Mouse (Mus musculus) T-helper 17 cell (primary cell): Measurements from ENCODE around the gene Klhl31.

ENCODE experiments used
- in situ Hi-C, 2 experiments: fragments of 300-600 bp; cut with MboI, MseI; formaldehyde crosslinking; loops; 1 replicate in 1 of 2; 2 replicates in 1 of 2; pipeline ENCODE4 v1.15.1; 2025; ENCODE audit warnings: high pct_unique_total_duplicates in 2 of 2

The Klhl31 gene

GRCm38 (mm10) chr9:77636450-77636951 is at the start of gene Klhl31:
TSS of gene Klhl31 (plus strand) at chr9:77636500.
- in situ Hi-C loops, result no loop called here

GRCm38 (mm10) chr9:77586806-77587591 is 49.3 kb upstream of the Klhl31 start:
- in situ Hi-C loops, result no loop called here

DNA sequence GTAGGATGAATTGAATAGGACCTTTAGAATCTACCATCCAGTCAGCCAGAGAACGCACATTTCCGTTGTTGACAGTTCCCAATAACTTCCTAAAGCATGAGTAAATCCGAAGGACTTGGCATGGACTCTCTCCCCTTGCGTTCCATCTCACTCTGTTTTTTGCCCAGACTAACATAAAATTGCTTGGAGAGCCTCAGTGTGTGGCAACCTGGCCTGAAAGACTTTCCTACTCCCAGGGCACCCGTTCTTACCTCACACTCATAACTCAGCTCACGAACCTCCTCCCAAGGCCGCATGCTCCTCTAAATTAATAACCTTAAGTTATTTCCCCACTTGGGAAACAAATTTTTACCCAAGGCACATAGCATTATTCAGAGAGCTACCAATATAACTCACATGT is 48.7 kb upstream of the Klhl31 start:
- in situ Hi-C loops, result no loop called here

DNA sequence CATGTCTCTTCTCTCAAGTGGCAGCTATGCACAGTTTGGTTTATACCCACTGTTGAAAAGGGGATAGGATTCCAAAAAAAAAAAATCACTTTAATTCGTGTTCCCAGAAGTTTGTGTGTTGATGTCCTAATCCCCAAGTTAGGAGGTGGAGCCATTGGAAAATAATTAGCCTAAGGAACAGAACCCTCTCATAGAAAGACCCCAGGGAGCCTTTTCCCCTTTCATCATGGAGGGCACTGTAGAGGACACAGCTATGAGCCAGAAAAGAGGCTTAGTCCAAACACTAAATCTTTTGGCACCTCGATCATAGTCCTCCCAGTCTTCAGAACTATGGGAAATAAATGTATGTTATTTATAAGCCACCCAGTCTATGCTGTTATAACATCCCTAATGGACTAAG is 46.8 kb upstream of the Klhl31 start:
- in situ Hi-C loops, result no loop called here

GRCm38 (mm10) chr9:77592423-77592822 is 43.9 kb upstream of the Klhl31 start:
- in situ Hi-C loops, result no loop called here

- in situ Hi-C loops, result no loop called here
These were observed 41.2 kb upstream of the Klhl31 start for GRCm38 (mm10) chr9:77595006-77595626.

GRCm38 (mm10) chr9:77596355-77596754 is 39.9 kb upstream of the Klhl31 start:
- in situ Hi-C loops, result no loop called here

DNA sequence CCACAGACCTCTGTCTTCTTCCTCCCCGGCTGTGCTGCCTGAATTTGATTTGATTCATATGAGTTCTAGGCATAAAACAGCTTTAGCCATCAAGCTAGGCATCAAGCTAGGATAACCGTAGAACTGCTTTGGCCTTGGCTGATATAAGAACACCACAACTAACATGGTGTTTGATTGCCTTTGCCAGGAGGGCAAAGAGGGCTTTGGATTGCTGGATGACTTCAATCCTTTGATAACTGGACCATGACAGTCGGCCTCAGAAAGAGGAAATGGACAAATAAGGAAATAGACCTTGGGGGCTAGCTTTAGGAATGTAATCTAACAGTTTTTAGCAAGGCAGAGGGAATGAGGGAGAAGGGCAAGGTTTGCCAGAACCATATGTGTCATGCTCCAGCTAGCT is 37.7 kb upstream of the Klhl31 start:
- in situ Hi-C loops, result no loop called here

DNA sequence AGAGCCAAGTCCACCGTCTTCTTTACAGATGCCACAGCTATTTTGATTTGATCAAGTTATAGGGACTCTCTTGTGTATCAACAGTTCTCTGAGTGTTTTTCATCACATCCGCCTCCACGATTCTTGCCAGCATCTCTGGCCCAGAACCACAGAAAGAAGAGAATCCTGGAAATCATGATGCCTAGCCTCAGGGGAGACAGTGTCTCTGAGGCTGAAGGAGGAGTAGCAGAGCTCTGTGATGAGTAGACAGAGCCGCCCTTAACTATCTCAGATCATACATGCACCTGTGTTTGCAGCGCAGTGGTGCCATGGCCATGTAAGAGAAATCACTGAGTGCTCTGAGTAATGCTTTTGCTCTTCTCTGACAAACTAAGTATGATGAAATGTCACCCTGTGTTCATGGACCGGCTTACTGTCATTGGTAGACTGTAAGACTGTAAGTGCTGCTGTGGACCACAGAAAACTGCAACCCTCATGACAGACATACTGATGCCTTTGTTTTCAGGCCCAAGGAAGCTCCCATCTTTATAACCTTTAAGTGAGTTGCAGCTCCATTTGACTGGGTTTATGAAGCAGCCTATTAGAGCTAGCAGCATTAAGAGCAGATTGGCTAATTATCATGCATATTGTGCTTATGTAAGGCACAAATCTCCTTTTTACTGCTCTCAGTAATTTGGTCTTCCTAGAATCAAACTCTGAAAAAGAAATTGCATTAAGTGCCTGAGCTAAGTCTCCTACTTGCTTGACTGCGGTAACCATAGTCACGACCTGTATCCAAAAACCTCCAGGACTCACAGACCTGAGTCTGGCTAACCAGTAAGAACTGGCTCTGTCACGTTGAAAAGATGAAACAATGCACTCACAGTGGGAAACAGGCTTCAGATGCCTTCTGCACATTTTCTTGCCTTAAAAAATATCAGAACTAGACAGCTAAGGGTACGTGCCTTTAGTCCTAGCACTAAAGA is 33.7 kb upstream of the Klhl31 start:
- in situ Hi-C loops, result no loop called here

GRCm38 (mm10) chr9:77603965-77604509 is 32.3 kb upstream of the Klhl31 start:
- in situ Hi-C loops, result no loop called here

- in situ Hi-C loops, result no loop called here
These were observed 29.0 kb upstream of the Klhl31 start for GRCm38 (mm10) chr9:77607295-77607694.

- in situ Hi-C loops, result no loop called here
These were observed 28.5 kb upstream of the Klhl31 start for GRCm38 (mm10) chr9:77607840-77608239.

- in situ Hi-C loops, result no loop called here
These were observed 25.5 kb upstream of the Klhl31 start for GRCm38 (mm10) chr9:77610811-77611210.

GRCm38 (mm10) chr9:77612349-77612748 is 24.0 kb upstream of the Klhl31 start:
- in situ Hi-C loops, result no loop called here

DNA sequence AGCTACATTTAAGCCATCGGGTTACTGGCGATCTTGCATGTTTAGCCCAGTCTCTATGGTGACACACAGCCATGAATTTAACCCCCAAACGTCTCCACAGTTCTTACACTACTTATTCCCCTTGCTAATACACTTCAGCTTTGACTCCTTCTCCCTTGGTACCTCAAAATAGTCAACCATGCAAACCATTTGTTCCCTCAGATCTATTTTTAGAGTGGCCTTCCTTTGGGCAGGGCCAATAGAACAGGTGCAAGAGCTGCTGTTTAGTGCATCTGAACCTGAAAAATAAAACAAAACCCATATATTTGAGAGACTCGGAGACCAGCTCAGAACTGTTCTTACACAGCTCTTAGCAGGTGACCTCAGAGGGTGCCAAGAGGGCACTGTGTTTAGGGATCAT is 20.4 kb upstream of the Klhl31 start:
- in situ Hi-C loops, result loop anchor here in 1 of 2 experiments (5.0 kb wide), 1 partner anchor 96 kb away; no protein-coding TSS in a partner anchor

DNA sequence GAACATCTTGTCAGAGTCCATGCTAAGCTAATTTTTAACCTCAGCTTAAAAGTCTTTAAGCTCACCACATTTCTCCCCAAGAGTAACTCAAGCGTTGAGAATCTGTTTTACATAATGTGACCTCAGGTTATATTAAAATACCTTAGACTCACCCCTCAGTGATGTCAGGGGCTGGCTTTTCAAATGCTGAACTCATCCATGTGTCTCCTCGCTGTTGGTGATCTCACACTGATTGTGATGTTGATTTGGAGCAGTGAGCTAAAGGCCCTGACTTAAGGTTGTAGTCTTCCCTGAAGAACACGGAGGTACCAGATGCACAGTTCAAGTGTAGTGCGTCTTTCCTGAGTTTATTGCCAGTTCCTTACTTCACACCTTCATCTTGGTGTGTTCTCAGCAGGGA is 19.5 kb upstream of the Klhl31 start:
- in situ Hi-C loops, result loop anchor here in 1 of 2 experiments (5.0 kb wide), 1 partner anchor 96 kb away; no protein-coding TSS in a partner anchor

DNA sequence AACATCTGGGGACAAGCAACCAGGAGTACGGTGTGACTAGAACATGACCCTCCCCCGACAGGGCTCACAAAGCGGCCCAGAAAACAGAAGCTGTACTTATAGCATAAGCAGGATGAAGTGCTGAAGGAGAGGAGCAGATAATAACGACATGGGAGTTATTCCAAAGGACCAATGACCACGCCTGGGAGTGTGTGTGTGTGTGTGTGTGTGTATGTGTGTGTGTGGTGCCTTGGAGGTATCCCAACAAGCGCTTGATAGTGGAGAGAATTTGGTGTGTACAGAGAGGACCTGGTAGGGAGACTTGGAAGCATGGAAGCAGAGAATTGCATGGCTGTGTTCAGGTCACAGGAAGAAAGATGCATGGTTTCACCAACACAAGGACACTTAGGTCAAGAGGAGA is 18.5 kb upstream of the Klhl31 start:
- in situ Hi-C loops, result loop anchor here in 1 of 2 experiments (5.0 kb wide), 1 partner anchor 95 kb away; no protein-coding TSS in a partner anchor

DNA sequence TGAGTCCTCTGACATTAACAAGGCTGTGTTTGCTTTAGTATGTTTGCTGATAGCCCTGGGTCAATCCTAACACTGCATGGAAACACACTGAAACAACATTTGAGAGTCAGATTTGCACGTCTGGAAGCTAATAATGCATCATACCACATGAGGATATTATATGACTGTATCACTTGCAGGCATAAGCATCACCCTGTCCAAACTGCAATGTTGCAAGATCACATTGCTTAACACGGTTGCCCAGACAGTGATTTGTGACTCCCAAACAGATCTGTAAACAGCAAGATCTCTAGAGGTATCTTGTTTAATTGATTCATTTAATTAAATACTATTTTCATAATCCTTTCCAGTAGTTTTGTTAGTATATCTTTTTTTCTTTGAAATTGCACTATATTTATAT is 17.9 kb upstream of the Klhl31 start:
- in situ Hi-C loops, result loop anchor here in 1 of 2 experiments (5.0 kb wide), 1 partner anchor 94 kb away; no protein-coding TSS in a partner anchor

DNA sequence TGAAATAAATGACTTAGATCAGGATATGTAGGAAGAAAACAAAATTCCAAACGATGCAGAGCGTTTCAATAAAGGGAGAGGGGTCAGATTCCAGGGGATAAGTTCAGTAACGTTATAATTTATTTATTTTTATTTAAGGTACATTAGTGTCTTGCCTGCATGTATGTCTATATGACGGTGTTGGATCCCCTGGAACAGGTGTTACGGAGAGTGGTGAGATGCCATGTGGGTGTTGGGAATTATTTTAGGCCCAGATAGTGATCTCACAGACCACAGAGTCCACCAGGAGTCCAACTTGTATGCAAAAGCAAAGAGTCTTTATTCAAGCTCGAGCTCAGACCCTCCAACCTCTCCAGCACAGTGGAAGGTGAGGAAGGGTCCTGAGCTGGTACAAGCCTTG is 16.2 kb upstream of the Klhl31 start:
- in situ Hi-C loops, result loop anchor here in 1 of 2 experiments (5.0 kb wide), 1 partner anchor 1778 kb away; no protein-coding TSS in a partner anchor

GRCm38 (mm10) chr9:77620482-77620881 is 15.8 kb upstream of the Klhl31 start:
- in situ Hi-C loops, result loop anchor here in 1 of 2 experiments (5.0 kb wide), 1 partner anchor 1778 kb away; no protein-coding TSS in a partner anchor

DNA sequence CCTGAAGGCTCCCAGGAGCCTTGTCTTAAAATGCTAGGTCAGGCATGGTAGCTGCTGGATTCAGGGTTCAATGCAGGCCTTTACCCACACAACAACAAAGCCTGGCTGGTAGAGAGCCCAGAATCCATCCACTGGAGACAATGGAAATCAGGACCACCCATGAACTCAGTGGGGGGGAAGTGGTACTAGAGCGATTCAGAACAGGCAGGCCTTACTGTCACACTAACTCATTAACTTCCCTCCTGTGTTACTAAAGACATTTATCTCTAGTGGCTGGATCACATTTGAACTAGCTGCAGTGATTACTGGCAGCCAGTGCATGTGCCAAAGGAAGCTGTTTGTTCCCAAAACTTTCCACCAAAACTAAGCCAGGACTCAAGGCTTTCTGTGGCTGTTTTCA is 13.4 kb upstream of the Klhl31 start:
- in situ Hi-C loops, result loop anchor here in 1 of 2 experiments (5.0 kb wide), 1 partner anchor 1781 kb away; no protein-coding TSS in a partner anchor
